Mouse (Mus musculus) kidney, embryonic 14.5 days (tissue): ENCODE measurements around the gene Cog2. TPM values are rescaled to one million over a fixed set of nuclear protein-coding genes. Genes with fewer than 3 reads are reported as not detected.
A peak's percentile ranks its signal among the peaks of the same experiment; 100 is the strongest.

Source experiments
- ATAC-seq: fragments of 200-750 bp; cut with Nextera tagmentation; 2 replicates; pipeline ENCODE4 v1.8.0; 2017; ENCODE audit warnings: moderate number of reproducible peaks, mild to moderate bottlenecking, moderate TSS enrichment, moderate library complexity; ENCODE audit not compliant: low FRiP score, low TSS enrichment
- H3K27ac ChIP-seq: fragments of 300-500 bp; sonication (generic); 2 replicates; pipeline ENCODE4 v1.5.1; 2014; ENCODE audit warnings: low read depth, mild to moderate bottlenecking, low read length, moderate library complexity, mixed read lengths
- H3K27me3 ChIP-seq: fragments of 300-500 bp; sonication (generic); 2 replicates; pipeline ENCODE4 v1.6.1; 2014; ENCODE audit warnings: mild to moderate bottlenecking, low read length; ENCODE audit not compliant: control insufficient read depth, insufficient read depth
- H3K36me3 ChIP-seq: fragments of 300-500 bp; sonication (generic); 2 replicates; pipeline ENCODE4 v1.6.1; 2014; ENCODE audit warnings: low read length, mixed read lengths; ENCODE audit not compliant: control insufficient read depth, insufficient read depth
- H3K4me1 ChIP-seq: fragments of 300-500 bp; sonication (generic); 2 replicates; pipeline ENCODE4 v1.6.1; 2014; ENCODE audit warnings: low read length, mixed read lengths; ENCODE audit not compliant: control insufficient read depth, insufficient read depth
- H3K4me2 ChIP-seq: fragments of 300-500 bp; sonication (generic); replicated peaks from 2 replicates; pipeline ENCODE4 v1.6.1; 2014; ENCODE audit warnings: low read depth, mild to moderate bottlenecking, low read length
- H3K4me3 ChIP-seq: fragments of 300-500 bp; sonication (generic); 2 replicates; pipeline ENCODE4 v1.5.1; 2014; ENCODE audit warnings: mild to moderate bottlenecking, low read length
- H3K9ac ChIP-seq: fragments of 300-500 bp; sonication (generic); 2 replicates; pipeline ENCODE4 v1.6.1; 2014; ENCODE audit warnings: low read depth, mild to moderate bottlenecking, low read length, moderate library complexity
- H3K9me3 ChIP-seq: fragments of 300-500 bp; sonication (generic); 2 replicates; pipeline ENCODE4 v1.6.1; 2016; ENCODE audit warnings: low read length; ENCODE audit not compliant: control insufficient read depth
- WGBS: fragments of 180-500 bp; shearing (Covaris S2); extraction: QIAGEN DNeasy Blood & Tissue Kit; methylation state at CpG from one replicate; pipeline ENCODE4 v1.1.7; 2014; 5-methylcytosine and 5-hydroxymethylcytosine counted together
- polyA plus RNA-seq: library from polyadenylated mRNA; unstranded; fragments of >200 nt; fragmentation: Nextera tagmentation; extraction: Ambion mirVana; gene quantifications from 2 replicates; pipeline ENCODE4 v1.2.1, GENCODE M21; 2014

Gene Cog2
- polyA plus RNA-seq, 1 experiment from 2014 or later: 36.6 TPM

GRCm38 (mm10) chr8:124507572-124508320, 12.8 kb upstream of the Cog2 start:
- Histone ChIP-seq H3K9me3 (no peaks in the 10 kb centered on the region; the same call in 1 of the 2 replicates), H3K9ac (no peak overlapping the region), H3K27me3 (0 out of 2 replicates have a peak, but pooled peaks cover 2% of the 10 kb centered on the region), H3K4me3 (no peak overlapping the region), H3K36me3 (no peaks in the 10 kb centered on the region), H3K27ac (no peak overlapping the region), H3K4me1 (no peaks in the 10 kb centered on the region), H3K4me2 (no peak overlapping the region)
- ATAC-seq: no peak
- 76% methylated on average over 8 of the region's 8 CpGs for WGBS

- no peak overlapping the region for H3K4me3 ChIP-seq
- 0 out of 2 replicates have a peak, but pooled peaks cover 2% of the 10 kb centered on the region for H3K27me3 ChIP-seq
- no peak overlapping the region for H3K9ac ChIP-seq
- no peak overlapping the region for H3K27ac ChIP-seq
- no peaks in the 10 kb centered on the region; the same call in 1 of the 2 replicates for H3K9me3 ChIP-seq
- ATAC-seq: no peak
- H3K4me2 ChIP-seq: no peak overlapping the region
- H3K36me3 ChIP-seq: no peaks in the 10 kb centered on the region
- WGBS: 80% methylated on average over 6 of the region's 6 CpGs
- H3K4me1 ChIP-seq: no peaks in the 10 kb centered on the region
Measured at GRCm38 (mm10) chr8:124508321-124508695, 12.3 kb upstream of the Cog2 start.

GRCm38 (mm10) chr8:124509156-124509555, 11.4 kb upstream of the Cog2 start:
- 69% methylated on average over 3 of the region's 3 CpGs for WGBS

DNA sequence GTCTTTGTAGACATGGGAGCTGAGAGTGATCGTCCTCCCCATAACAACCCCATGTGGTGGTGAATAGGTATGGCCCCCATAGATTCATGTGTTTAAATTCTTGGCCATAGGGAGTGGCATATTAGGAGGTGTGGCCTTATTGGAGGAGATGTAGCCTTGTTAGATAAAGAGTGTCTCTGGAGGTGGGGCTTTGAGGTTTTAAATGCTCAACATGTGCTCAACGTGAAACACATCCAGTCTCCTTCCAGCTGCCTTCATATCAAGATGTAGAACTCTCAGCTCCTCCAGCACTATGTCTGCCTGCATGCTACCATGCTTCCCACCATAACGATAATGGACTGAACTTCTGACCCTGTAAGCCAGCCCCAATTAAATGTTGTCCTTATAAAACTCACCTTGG, 4.5 kb upstream of the Cog2 start:
- Histone ChIP-seq H3K4me1 (no peaks in the 10 kb centered on the region), H3K4me2 (no peak overlapping the region), H3K27ac (no peak overlapping the region), H3K9ac (no peak overlapping the region), H3K9me3 (no peaks in the 10 kb centered on the region), H3K36me3 (no peaks in the 10 kb centered on the region), H3K4me3 (no peak overlapping the region), H3K27me3 (0 out of 2 replicates have a peak, but pooled peaks cover 2% of the 10 kb centered on the region)
- WGBS: 67% methylated on average over 3 of the region's 3 CpGs
- ATAC-seq: no peak

More at GRCm38 (mm10) chr8:124509156-124509555, 11.4 kb upstream of the Cog2 start:
- no peaks in the 10 kb centered on the region for H3K9me3 ChIP-seq
- H3K27ac ChIP-seq: no peak overlapping the region
- no peaks in the 10 kb centered on the region for H3K36me3 ChIP-seq
- no peaks in the 10 kb centered on the region for H3K4me1 ChIP-seq
- ATAC-seq: no peak
- 0 out of 2 replicates have a peak, but pooled peaks cover 2% of the 10 kb centered on the region for H3K27me3 ChIP-seq
- no peak overlapping the region for H3K4me2 ChIP-seq
- H3K9ac ChIP-seq: no peak overlapping the region
- no peak overlapping the region for H3K4me3 ChIP-seq

- no peaks in the 10 kb centered on the region for H3K27me3 ChIP-seq
- H3K4me1 ChIP-seq: peaks cover 4% of the 10 kb centered on the region
- no peak overlapping the region for H3K4me2 ChIP-seq
- H3K27ac ChIP-seq: no peak overlapping the region
- H3K9ac ChIP-seq: no peak overlapping the region
- no peak overlapping the region for H3K4me3 ChIP-seq
- no peaks in the 10 kb centered on the region for H3K36me3 ChIP-seq
- ATAC-seq: no peak
- H3K9me3 ChIP-seq: no peaks in the 10 kb centered on the region
- WGBS: 69% methylated on average over 6 of the region's 6 CpGs
Measured at GRCm38 (mm10) chr8:124516525-124516924, 4.0 kb upstream of the Cog2 start.

DNA sequence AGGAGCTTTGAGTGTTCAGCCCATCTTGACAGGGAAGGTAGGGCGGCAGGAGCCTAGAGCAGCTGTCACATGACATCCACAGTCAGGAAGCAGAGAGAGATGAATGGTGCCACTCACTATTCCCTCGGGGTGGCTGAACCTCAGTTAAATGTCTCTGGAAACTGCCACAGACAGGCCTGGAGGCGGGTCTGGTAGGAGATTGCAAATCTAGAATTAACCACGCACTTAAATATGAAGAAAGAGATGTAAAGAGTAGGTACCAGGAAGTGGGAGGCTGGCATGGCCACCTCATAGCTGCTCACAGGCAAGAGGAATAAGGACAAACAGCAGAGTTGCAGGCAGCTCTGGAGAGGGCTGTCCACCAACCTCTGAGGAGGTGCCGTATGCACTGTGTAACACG, 3.4 kb upstream of the Cog2 start:
- Histone ChIP-seq H3K4me3 (no peak overlapping the region), H3K4me2 (no peak overlapping the region), H3K27me3 (no peaks in the 10 kb centered on the region), H3K36me3 (no peaks in the 10 kb centered on the region), H3K9ac (no peak overlapping the region), H3K4me1 (peaks cover 10% of the 10 kb centered on the region), H3K27ac (no peak overlapping the region), H3K9me3 (no peaks in the 10 kb centered on the region)
- no peak for ATAC-seq
- 71% methylated on average over 6 of the region's 6 CpGs for WGBS

- peaks cover 15% of the 10 kb centered on the region for H3K36me3 ChIP-seq
- H3K27me3 ChIP-seq: no peaks in the 10 kb centered on the region
- peak overlapping the region; percentile 60; the same call in 1 of the 2 replicates for H3K9ac ChIP-seq
- peaks cover 11% of the 10 kb centered on the region for H3K4me1 ChIP-seq
- WGBS: 95% methylated on average over 6 of the region's 6 CpGs
- no peak overlapping the region for H3K27ac ChIP-seq
- no peaks in the 10 kb centered on the region for H3K9me3 ChIP-seq
- no peak for ATAC-seq
- H3K4me2 ChIP-seq: peak overlapping the region; percentile 90; the same call in 1 of the 2 replicates
- peak overlapping the region; percentile 64; the same call in 1 of the 2 replicates for H3K4me3 ChIP-seq
Measured at GRCm38 (mm10) chr8:124521946-124522345, 1.4 kb downstream of the Cog2 start.

- WGBS: 95% methylated on average over 11 of the region's 11 CpGs
- no peak overlapping the region for H3K9ac ChIP-seq
- no peak overlapping the region for H3K4me2 ChIP-seq
- no peak for ATAC-seq
- no peak overlapping the region for H3K4me3 ChIP-seq
- peaks cover 45% of the 10 kb centered on the region for H3K36me3 ChIP-seq
- no peak overlapping the region for H3K27ac ChIP-seq
- H3K27me3 ChIP-seq: no peaks in the 10 kb centered on the region
- no peaks in the 10 kb centered on the region for H3K9me3 ChIP-seq
- H3K4me1 ChIP-seq: peaks cover 10% of the 10 kb centered on the region
Measured at GRCm38 (mm10) chr8:124526261-124526660, 5.7 kb downstream of the Cog2 start.

DNA sequence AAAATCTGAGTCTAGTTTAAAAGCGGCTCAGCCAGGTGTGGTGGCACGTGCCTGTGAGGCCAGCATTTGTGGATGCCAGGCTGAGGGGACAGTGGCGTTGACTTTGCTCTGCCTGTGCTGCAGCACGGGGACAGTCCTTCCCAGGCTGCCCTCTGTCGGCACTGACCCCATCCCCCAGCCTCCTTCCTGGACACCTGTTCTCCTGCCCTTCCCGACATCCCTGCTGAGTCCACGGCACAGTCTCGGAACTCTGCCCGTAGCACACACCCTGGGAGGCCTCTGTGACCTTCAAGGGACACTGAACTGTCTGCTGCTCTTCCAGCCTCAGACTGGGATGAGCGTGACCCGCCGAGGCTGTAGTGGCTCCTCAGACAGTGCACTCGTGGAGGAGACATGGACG, 9.5 kb downstream of the Cog2 start:
- no peak overlapping the region for H3K27ac ChIP-seq
- H3K9ac ChIP-seq: no peak overlapping the region
- no peak for ATAC-seq
- H3K9me3 ChIP-seq: no peaks in the 10 kb centered on the region
- H3K4me1 ChIP-seq: no peaks in the 10 kb centered on the region
- no peaks in the 10 kb centered on the region for H3K27me3 ChIP-seq
- no peak overlapping the region for H3K4me3 ChIP-seq
- H3K4me2 ChIP-seq: no peak overlapping the region
- WGBS: 88% methylated on average over 14 of the region's 14 CpGs
- H3K36me3 ChIP-seq: peaks cover 63% of the 10 kb centered on the region
